Mouse (Mus musculus) megakaryocyte, embryonic 14.5 days (primary cell): ENCODE data around the gene Kcnma1. TPM values are rescaled to one million over a fixed set of nuclear protein-coding genes. Genes with fewer than 3 reads are reported as not detected.

Source experiments
- H3K27me3 ChIP-seq: replicated peaks from 2 replicates; pipeline ENCODE3; 2012; ENCODE audit warnings: inconsistent platforms
- H3K36me3 ChIP-seq: replicated peaks from 2 replicates; pipeline ENCODE3; 2012; ENCODE audit warnings: low read length, inconsistent platforms, mixed read lengths
- H3K4me1 ChIP-seq: 2 replicates; pipeline ENCODE4 v1.6.1; 2012; ENCODE audit warnings: inconsistent platforms
- H3K4me3 ChIP-seq: replicated peaks from 2 replicates; pipeline ENCODE3; 2012; ENCODE audit warnings: moderate library complexity, mild to moderate bottlenecking, inconsistent platforms
- H3K9me3 ChIP-seq: 2 replicates; pipeline ENCODE4 v1.6.1; 2012; ENCODE audit warnings: inconsistent platforms
- FLI1 ChIP-seq: IDR thresholded peaks from 2 replicates; pipeline ENCODE4 v1.6.1; 2012; ENCODE audit warnings: low read length, inconsistent platforms, mixed read lengths
- GATA1 ChIP-seq: IDR thresholded peaks from 3 replicates; pipeline ENCODE4 v1.6.1; 2012; ENCODE audit warnings: mixed read lengths, low read length, inconsistent platforms, borderline replicate concordance
- polyA plus RNA-seq: library from polyadenylated mRNA; stranded (reverse); fragments of >175 nt; gene quantifications from 2 replicates; pipeline ENCODE4 v1.2.3, GENCODE M21; 2012; ENCODE audit warnings: low replicate concordance; ENCODE audit not compliant: insufficient read depth

The Kcnma1 gene
- polyA plus RNA-seq, 1 experiment: not detected

- Histone ChIP-seq H3K36me3 (no peaks in the 10 kb centered on the region), H3K9me3 (no peaks in the 10 kb centered on the region)
Measured at GRCm38 (mm10) chr14:23244446-23244845, 769.8 kb downstream of the Kcnma1 start.

GRCm38 (mm10) chr14:23243857-23244256 lies 770.4 kb downstream of the Kcnma1 start:
- H3K4me1 ChIP-seq: no peaks in the 10 kb centered on the region
- H3K36me3 ChIP-seq: no peaks in the 10 kb centered on the region
- no peaks in the 10 kb centered on the region for H3K9me3 ChIP-seq
- H3K27me3 ChIP-seq: no peaks in the 10 kb centered on the region
- no peak overlapping the region for H3K4me3 ChIP-seq
- no peak for TF ChIP-seq GATA1
- no peak for TF ChIP-seq FLI1

More at GRCm38 (mm10) chr14:23244446-23244845, 769.8 kb downstream of the Kcnma1 start:
- H3K4me3 ChIP-seq: no peak overlapping the region
- H3K4me1 ChIP-seq: no peaks in the 10 kb centered on the region
- no peak for TF ChIP-seq GATA1
- no peak for TF ChIP-seq FLI1
- H3K27me3 ChIP-seq: no peaks in the 10 kb centered on the region

Other genes with a start within 250 kb of the Kcnma1 start
- not detected in 2 replicates for gene Dlg5, start 231.4 kb upstream of the Kcnma1 start, polyA plus RNA-seq